Mouse (Mus musculus): ENCODE measurements around the gene Phldb3.

Gene Phldb3

DNA sequence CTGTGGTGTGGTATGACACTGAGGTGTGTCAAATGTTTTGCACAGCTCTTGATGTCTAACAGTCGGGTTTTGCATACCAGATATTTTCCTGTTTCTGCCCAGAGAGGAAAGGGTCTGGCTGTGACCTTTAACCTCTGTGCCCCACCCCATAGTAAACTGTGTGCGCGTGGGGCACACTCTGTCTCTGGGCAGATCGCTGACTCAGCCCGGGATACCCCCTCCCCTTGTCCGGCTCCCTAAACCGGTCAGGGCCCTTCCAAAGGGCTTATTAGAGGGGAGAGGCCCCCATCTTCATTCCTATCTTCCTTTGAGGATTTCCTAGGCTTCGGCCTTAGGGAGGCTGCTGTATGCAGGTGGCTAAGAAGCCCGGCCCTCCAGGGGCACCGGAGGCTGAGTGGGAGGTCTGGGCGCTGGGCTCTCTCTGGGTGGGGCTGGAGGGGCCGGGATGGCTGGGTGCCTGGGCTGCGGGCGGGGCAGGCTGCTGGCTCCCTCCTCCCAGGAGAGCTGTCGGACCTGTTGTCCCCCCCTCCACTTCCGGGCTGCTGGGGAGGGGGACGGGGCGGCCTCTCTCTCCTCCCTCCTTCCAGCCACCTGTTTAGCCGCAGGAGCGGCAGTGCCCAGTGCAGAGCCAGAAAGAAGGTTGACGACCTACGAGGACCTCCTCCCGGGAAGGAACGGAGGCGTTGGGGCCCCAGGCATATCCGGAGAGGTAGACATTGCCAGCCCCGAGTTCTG, at the start of gene Phldb3:
Gene Phldb3, plus strand, starts transcription at position 620 of the 735 bp plus-strand sequence.
- DNase-seq (ENCODE audit: low spot score), result no peak

DNA sequence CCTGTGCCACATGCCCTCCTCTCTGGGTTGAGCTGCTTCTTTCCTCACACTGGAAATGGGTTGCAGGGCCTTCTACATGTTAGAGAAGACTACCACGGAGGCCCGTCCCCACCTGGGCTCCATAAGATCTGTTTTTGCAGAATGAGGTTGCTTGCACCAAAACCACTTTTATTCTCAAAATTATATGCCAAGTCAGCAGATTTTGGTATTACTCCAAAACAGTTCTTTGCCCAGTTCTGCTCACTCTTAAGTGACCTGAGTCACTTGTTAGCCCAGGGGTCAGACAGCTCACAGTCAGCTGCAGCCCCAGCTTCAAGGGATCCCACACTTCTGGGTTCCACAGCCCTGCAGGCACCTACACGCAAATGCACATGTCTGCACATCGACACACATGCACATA, 49.1 kb upstream of the Phldb3 start:
- DNase-seq (ENCODE audit: low spot score), result no peak

DNA sequence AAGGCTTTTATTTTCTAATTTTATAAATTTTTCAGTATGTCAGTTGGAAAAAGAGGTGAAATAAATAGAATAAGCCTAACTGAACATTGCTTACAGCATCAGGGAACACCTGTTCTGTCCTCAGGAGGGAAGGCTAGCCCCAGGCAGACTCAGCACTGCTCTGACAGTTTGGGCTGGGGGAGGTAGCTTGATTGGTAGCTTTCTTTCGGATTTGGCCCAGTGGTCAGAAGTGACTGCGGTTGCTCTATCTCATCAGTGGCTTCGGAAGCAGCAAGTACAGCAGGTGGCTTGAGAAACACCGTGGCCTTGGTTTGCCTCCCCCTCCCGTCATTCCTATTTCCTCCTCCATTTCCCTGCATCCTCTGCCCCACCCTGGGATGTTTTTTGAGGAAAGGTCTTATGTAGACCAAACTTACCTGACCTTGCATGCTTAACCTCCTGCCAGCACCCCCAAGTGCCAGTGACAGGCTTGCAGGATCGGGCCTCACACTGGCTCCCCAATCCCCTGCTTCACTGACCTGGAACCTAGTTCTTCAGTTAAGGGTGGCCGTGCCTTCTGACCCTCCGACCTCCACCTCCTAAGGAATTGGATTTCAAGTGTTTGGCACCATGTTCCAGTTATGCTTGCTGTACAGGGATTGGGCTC, 47.2 kb upstream of the Phldb3 start:
- DNase-seq (ENCODE audit: low spot score), result no peak

DNA sequence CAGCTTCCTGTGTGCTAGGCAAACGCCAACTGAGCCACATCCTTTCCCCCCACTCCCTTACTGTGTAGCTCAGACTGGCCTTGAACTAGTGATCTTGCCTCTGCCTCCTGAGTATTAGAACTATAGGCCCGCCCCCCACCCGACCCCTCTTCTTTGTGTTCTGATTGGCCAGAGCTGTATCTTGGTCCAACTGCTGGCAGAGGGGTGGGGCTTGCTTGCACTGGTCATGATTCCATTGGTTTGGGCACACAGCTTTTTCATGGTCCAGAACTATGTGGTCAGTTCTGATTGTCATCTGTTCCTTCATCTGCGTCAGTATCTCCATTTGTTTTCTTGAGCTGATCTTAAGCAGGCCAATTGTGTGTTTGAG, 46.7 kb upstream of the Phldb3 start:
- no peak for DNase-seq (ENCODE audit: low spot score)

DNA sequence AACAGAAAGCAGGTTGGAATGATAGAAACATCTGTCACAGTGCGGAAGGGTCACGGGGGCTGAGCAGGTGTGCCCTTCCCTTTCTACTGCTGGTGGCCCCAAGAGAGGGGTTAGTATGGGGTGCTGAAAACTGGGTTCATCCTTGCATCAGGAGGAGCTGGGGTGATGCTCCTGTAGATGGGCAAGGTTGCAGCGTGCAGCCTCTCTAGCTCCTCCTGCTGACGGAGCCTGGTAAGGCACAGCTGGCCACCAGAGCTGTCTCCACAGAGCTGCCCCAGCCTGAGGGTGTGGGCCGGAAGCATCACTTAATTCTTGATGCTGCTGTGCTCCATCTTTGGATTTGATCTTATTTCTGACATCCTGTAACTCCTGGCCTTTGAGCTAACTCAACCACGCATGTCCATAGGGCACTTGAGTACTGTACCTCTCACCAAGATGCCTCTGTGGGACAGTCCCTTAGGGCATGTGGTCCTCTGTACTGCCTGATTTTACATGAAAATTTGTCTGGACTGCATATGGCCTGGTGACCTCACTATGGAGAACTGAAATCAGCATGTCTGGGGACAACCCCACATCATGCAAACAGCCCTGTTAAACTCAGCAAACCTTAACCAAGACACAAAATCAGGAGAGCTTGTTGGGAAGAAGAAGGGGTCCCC, 45.8 kb upstream of the Phldb3 start:
- peak; percentile 74 for DNase-seq (ENCODE audit: low spot score)

DNA sequence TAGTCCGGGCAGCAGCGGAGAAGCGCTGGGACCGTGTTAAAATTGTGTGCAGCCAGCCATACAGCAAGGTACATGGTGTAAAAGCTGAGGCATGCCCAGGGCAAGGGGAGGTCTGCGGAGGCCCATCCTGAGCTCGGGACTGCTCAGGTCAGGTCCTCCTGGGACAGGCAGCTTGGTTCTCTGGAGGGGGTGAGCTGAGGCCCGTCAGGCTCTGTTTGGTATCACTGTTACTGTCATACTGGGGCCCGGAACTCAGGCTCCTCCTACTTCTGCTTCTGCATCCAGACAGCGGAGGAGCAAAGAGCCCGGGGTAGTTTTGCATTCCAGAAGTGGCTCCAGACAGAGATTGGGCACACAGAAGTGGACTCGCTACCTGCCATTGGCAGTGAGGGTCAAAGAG, 44.9 kb upstream of the Phldb3 start:
- DNase-seq (ENCODE audit: low spot score), result no peak

DNA sequence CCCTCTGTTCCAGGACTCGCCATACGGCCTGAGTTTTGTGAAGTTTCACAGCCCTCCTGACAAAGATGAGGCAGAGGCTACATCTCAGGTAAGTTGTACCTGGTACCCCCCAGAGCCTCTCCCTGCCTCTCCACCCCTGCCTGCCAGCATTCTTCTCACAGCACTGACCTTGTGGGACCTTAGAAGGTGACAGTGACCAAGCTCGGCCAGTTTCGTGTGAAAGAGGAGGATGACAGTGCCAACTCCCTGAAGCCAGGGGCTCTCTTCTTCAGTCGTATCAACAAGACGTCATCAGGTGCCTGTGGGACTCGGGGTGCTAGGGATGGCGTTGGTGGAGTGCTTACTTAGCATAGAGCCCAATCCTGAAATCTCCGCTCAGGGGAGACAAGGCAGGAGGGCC, 44.4 kb upstream of the Phldb3 start:
- no peak for DNase-seq (ENCODE audit: low spot score)

DNA sequence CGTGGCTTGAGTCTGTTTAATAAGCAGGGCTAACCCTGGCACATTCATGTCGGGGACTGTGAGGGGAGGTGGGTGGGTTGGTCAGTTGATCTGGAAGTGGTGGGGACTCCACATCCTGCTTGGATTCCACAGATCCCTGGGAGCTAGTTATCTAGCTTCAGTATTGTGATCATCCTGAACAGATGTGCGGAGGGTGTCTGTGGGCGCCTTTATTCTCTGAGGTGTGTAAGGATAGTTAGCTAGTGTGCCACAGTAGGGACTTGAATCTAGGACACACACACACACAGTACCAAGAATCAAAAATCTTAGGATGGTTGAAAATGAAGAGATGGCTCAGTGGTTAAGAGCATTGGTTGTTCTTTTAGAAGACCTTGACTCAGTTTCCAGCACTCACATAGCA, 42.1 kb upstream of the Phldb3 start:
- DNase-seq (ENCODE audit: low spot score), result no peak

DNA sequence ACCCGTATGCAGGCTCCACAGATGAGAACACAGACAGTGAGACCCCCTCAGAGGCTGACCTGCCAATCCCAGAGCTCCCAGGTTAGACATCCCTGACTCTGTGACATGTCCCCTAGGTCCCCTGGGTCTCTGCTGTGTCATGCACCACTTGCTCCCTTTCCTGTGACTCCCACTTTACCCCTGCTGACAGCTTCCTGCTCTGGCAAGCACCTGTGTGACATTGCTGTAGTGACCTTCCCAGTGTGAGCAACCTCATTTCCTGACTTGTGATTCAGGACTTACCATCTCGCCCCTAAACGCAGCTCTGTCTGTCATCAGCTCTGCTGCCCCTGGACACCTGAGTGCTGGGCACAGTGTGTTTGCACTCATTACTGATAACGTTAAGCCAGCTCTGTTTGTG, 39.5 kb upstream of the Phldb3 start:
- DNase-seq (ENCODE audit: low spot score), result no peak

DNA sequence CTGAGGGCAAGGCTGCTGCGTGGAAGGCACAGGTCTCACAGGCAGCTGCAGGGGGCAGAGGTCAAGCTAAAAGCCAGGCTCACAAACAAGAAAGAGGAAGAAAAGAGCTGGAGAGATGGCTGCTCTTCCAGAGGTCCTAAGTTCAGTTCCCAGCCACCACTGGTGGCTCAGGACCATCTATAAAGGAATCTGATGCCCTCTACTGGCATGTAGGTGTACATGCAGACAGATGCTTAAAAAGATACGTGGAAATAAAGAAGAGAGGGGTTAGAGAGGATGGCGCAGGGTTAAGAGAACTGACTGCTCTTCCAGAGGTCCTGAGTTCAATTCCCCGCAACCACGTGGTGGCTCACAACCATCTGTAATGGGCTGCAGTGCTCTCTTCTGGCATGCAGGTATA, 38.1 kb upstream of the Phldb3 start:
- no peak for DNase-seq (ENCODE audit: low spot score)

DNA sequence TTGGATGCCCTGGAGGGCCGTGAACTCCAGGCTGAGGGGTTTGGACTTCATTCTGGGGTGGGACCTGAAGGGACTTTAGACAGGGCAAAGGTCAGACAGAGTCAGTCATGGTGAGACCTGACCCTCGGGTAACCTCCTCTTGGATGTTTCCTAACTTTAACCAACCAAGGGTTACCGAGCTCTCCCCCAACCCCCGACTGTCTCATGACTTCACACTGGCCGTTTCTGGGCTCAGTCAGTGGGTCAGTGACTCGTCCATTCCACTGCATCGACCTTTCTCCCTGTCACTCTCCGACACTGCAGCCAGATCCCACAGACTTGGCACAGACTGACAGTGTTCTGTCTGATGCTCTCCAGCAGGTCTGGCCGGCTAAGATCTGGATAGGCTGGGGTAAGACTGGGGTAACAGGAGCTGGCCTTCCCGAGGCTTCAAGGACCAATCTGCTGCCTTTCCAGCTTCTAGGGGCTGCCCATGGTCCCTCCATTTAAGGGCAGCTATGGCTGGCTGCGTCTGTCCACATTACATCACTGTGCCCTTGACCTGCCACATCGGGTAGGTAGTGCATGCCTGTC, 36.3 kb upstream of the Phldb3 start:
- peak; percentile 53 for DNase-seq (ENCODE audit: low spot score)

DNA sequence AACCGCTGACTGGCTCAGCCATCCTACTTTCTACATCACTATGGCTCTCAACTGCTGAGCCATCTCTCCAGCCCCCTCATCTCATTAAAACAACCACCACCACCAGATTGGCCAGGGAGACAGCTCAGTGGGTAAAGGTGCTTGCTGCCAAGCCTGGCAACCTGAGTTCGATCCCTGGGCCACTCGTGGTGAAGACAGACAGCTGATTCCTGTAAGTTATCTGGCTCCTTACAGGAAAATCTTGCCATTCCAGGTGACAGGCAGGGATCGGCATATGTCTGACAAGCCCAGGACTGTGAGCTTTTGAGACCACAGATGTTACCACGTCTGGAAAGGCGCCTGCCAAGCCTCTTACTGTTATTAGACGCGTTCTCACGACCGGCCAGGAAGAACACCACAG, 32.8 kb upstream of the Phldb3 start:
- DNase-seq (ENCODE audit: low spot score), result peak; percentile 60

DNA sequence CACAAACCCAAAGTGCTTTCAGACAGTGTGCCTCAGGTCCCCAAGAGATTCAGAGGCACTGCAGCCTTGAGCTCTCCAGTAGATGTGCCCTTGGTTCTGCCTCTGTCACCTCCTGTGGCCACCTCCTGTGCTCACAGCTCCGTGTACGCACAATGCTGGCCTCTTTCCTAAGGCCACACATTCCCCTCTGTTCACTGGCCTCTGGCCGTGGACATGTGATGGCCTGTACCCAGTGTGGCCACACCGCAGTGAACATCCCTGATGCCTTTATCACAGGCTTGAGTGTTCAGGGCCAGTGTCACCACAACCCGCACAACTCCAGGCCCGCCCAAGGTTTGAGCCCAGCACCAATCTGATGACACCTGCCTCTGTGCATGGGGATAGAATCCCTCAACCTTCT, 25.7 kb upstream of the Phldb3 start:
- DNase-seq (ENCODE audit: low spot score), result no peak

DNA sequence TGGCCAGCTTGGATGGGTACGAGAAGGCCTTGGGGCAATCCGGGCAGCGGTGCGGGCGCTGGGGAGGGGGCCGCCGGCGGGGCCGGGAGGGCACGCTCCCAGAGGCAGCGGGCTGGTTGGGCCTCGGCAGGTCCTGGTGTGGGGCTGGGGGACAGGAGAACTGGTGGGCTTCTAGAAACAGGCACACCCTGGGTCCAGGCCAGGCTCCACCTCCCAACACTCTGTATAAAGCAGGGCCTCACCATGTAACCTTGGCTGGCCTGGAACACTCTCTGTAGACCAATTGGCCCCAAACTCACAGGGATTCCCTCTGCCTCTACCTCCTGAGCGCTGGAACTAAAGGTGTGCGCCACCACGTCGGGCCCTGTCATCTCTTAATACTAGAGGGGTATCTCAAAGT, 24.6 kb upstream of the Phldb3 start:
- DNase-seq (ENCODE audit: low spot score), result no peak

DNA sequence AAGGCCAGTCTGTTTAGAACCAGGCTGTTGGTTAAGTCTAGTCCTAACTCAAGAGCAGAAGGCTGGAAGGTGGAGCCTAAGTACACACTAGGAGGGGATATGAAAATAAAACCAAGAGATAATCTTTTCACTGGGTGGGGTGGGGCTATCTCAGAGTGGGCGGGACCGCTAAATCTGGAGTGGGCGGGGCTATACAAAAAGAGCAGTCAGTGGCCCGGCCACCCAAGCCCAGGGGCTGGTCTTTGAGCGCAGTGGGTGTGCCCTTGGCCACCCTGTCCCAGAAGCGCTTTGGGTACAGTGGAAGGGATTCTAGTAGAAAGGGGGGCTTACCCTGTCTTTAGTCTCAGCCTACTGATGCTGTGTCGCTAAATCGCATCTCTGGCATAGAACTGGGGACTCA, 23.7 kb upstream of the Phldb3 start:
- DNase-seq (ENCODE audit: low spot score), result no peak

DNA sequence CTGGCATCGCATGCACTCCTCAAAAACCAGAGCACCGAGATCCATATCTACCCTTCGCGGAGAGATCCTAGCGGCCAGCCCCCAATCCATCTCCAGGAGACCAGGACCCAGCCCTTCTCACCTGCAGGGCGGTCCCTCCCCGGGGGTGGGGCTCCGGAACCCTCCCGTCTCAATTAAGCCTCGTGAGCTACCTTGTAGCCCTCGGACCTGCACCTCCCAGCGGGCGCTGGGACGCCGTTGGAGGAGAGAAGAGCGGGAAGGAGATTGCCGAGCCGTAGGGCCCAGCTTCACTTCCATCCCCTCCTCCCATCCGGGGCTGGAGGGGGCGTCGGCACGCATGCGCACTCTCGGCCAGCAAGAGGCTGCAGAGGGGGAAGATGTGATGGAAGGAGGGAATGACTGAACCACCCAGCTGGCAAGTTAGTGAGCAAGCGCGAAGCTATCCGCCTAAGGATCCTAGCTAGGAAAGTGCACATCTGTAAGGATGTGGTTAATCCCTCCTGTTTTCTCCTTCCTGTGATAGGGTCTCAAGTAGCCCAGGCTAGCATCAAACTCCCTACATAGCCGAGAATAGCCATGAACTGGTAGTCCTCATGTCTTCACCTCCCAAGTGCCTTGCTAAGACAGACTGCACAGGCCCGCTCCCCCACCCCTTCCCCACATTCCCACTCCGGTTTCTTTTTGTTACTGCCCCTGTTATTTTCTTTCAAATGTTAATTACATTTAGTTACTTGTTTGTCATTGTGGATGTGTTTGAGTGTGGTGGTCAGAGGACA, 23.0 kb upstream of the Phldb3 start, which contains the start of the genes Ethe1 and Zfp575:
Gene Ethe1, plus strand, starts transcription at position 214 of the 776 bp plus-strand sequence.
Gene Zfp575, minus strand, starts transcription at position 312 of the 776 bp plus-strand sequence.
- DNase-seq (ENCODE audit: low spot score), result no peak

DNA sequence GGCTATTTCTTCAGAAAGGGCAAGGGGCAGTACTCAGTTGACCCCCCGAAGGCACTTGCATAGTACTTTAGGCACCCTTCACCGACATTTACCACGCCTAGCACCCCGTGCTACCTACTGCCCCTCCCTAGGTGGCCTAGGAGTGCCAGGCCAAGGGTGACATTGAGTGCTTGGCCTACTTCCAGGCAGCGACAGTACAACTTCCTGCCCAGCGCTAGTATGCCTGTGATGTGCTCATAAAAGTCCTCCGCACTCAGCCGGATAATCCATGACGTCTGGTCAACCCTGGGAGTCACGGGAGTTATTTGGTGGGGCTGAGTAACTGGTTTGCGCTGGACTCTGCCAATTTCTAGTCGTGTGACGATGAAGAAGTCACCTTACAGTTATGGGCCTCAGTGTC, 22.2 kb upstream of the Phldb3 start:
- DNase-seq (ENCODE audit: low spot score), result no peak

DNA sequence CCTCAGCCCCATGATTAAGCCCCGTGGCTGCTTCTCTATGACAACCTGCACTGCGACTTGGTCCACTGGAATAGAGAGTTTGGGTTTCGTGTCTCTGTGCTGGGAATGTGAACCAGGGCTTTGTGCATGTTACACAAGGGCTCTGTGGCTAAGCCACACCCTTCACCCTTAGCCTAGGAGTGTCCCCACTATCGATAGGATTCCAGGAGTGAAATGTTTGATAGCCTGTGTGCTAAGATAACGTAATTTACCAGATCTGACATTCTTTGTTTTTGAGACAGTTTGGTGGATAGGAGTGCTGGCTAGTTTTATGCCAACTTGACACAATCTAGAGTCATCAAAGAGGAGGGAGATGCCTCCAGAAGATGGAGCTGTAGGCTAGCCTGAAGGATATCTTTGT, 18.8 kb upstream of the Phldb3 start:
- no peak for DNase-seq (ENCODE audit: low spot score)

DNA sequence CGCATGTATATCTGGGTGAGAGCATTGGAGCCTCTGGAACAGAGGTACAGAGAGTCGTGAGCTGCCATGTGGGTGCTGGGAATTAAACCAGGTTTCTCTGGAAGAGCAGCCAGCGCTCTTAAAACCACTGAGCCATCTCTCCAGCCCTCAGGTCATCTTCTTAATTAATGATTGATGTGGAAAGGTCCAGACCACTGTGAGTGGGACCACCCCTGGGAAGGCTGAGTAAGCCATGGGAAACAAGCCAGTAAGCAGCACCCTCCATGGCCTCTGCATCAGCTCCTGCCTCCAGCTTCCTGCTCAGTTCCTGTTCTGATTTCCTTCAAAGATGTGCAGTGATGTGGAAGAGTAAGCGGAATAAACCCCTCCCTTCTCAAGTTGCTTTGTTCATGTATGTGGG, 18.4 kb upstream of the Phldb3 start:
- DNase-seq (ENCODE audit: low spot score), result no peak

DNA sequence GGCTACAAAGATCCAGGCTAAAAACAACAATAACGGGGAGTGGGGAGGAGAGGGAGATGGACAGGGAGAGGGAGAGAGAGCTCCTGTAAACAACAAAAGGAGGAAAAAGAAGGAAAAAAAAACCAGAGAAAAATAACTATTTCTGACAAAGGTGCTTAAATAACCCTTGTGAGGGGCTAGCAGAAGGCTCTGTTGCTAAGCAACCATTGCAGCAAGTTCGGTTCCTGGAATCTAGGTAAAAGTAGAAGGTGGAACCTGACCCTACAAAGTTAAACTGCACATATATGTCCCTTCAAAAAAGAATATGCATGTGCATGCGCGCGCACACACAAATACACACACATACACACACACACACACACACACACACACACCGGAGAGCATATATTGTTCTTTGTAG, 17.8 kb upstream of the Phldb3 start:
- no peak for DNase-seq (ENCODE audit: low spot score)

DNA sequence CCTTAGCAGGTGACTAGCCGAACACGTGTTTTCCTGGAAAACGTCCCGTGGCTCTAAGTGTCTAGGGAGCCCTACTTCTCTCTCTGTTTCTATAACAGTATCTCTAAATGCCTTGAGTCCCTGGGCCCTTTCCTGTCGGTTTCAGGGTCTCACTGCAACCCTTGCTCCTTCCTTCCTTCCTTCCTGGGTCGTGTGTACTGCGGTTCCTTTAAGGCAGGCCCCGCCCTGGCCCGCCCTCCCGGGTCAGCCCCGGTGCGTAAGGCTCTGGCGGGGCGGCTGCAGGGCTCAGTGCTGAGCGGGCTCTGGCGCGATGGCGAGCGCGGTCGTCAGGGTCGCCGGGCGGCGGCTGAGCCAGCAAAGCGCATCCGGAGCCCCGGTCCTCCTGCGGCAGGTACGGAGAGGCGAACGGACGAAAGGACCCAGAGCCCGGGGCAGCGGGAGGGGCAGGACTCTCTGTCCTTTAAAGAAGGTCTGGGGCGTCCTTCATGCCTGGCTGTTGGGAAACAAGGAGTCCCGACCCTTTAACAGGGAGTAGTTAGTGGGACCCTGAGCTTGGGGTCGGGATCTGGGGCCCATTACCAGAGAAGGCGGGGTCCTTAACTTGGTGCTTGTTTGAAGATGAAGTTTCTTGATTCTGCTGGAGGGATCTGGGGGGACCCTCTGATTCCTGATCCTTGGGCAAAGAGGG, 16.8 kb upstream of the Phldb3 start:
- DNase-seq (ENCODE audit: low spot score), result peak; percentile 70
